Mouse (Mus musculus) myocyte (in vitro differentiated cells): ENCODE data around the gene Acd.

ENCODE experiments used
- MAX ChIP-seq: IDR thresholded peaks from one replicate; pipeline ENCODE4 v1.6.1; 2011; ENCODE audit warnings: low read depth, mild to moderate bottlenecking, control low read depth
- MYOD1 ChIP-seq, 3 experiments: IDR thresholded peaks; one replicate each; pipeline ENCODE4 v1.6.1; 2011; ENCODE audit warnings: control low read depth in 2 of 3, low read depth in 2 of 3, mild to moderate bottlenecking in 2 of 3, moderate library complexity in 1 of 3; ENCODE audit not compliant: insufficient read length in 2 of 3, control insufficient read depth in 1 of 3
- MYOG ChIP-seq, 3 experiments: IDR thresholded peaks; one replicate each; pipeline ENCODE4 v1.6.1; 2011; ENCODE audit warnings: control low read depth in 2 of 3, low read depth in 2 of 3, mild to moderate bottlenecking in 2 of 3; ENCODE audit not compliant: insufficient read length in 2 of 3, control insufficient read depth in 1 of 3, insufficient read depth in 1 of 3
- POLR2A ChIP-seq: IDR thresholded peaks from one replicate; pipeline ENCODE4 v1.6.1; 2011; ENCODE audit warnings: low read depth, mild to moderate bottlenecking, control low read depth, moderate library complexity; ENCODE audit not compliant: insufficient read length
- POLR2AphosphoS2 ChIP-seq: IDR thresholded peaks from one replicate; pipeline ENCODE4 v1.6.1; 2011; ENCODE audit warnings: low read depth, control low read depth; ENCODE audit not compliant: insufficient read length
- REST ChIP-seq: IDR thresholded peaks from one replicate; pipeline ENCODE4 v1.6.1; 2011; ENCODE audit warnings: mild to moderate bottlenecking, control low read depth, moderate library complexity; ENCODE audit not compliant: insufficient read depth, insufficient read length
- USF1 ChIP-seq: IDR thresholded peaks from one replicate; pipeline ENCODE4 v1.6.1; 2011; ENCODE audit warnings: low read depth, mild to moderate bottlenecking, control low read depth, moderate library complexity

DNA sequence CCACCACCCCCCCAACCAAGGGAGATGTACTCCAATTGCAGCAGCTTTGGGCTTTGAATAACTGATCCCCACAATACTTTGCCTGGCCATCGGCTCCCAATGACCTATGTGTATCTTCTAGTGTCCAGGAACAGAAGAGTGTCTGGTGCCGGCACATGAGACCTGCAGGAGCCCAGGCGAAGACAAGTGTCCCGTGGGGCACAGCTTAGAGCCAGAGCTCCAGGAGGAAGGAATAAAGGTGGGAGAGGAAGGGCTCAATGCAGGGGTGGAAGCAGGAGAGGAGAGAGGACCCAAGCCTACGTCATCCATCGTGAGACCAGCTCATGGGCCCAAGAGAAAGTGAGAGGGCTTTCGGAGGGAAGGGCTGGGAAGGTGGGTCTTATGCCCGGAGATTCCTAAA lies 7.8 kb upstream of the Acd start:
- TF ChIP-seq POLR2A (no peak), MYOG (IDR thresholded peaks at IDR 0.05; ENCODE audit: control insufficient read depth in 1 of 3, insufficient read depth in 1 of 3, insufficient read length in 2 of 3, low read depth in 2 of 3) (no peak), USF1 (no peak), MAX (no peak), POLR2AphosphoS2 (no peak), MYOD1 (IDR thresholded peaks at IDR 0.05; ENCODE audit: control insufficient read depth in 1 of 3, insufficient read length in 2 of 3, low read depth in 2 of 3) (no peak), REST (no peak)
